Mouse (Mus musculus): ENCODE data around the gene Zp3. TPM values are rescaled to one million over a fixed set of nuclear protein-coding genes. Genes with fewer than 3 reads are reported as not detected.

Zp3 gene
- polyA plus RNA-seq (2015; fragmentation: Nextera tagmentation; extraction: Ambion mirVana): not detected in 2 replicates

- H3K27me3 ChIP-seq: no peaks in the 10 kb centered on the region
- 77% methylated on average over 8 of the region's 8 CpGs for WGBS
- no peak for ATAC-seq (ENCODE audit: insufficient number of reproducible peaks, insufficient read depth, low FRiP score, low TSS enrichment, low read depth)
Measured at GRCm38 (mm10) chr5:135979904-135980303, at the start of gene Zp3. Zp3 (plus strand) TSS chr5:135980099.

DNA sequence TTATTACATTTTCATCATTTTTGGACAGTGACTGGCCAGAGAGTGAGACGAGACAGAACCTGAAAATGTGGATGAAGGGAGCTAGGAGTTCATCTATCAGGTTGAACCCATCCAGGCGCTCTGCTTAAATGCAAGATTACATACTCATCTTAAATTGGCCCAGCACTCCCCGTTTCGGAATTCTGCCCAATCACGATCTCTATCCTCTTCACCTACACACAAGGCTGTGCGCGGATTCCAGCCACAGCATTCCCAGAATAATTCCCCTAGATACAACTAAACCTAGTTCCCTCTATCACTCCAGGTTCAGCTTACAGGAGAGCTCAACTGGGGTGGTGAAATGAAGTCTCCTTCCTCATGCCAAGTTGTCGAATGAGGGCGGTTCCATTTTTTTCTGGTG is 48.4 kb upstream of the Zp3 start:
- H3K4me1 ChIP-seq: peaks cover 36% of the 10 kb centered on the region
- no peaks in the 10 kb centered on the region for H3K9me3 ChIP-seq
- 89% methylated on average over 9 of the region's 9 CpGs for WGBS
- H3K36me3 ChIP-seq: peaks cover 49% of the 10 kb centered on the region
- no peak for ATAC-seq (ENCODE audit: insufficient number of reproducible peaks, insufficient read depth, low FRiP score, low TSS enrichment, low read depth)
- H3K27ac ChIP-seq: no peak overlapping the region
- no peak overlapping the region for H3K4me3 ChIP-seq
- H3K4me2 ChIP-seq: no peak overlapping the region
- no peak overlapping the region for H3K9ac ChIP-seq
- H3K27me3 ChIP-seq: no peaks in the 10 kb centered on the region

More at GRCm38 (mm10) chr5:135979904-135980303, at the start of gene Zp3:
- peaks cover 4% of the 10 kb centered on the region for H3K4me1 ChIP-seq
- no peaks in the 10 kb centered on the region for H3K9me3 ChIP-seq
- no peaks in the 10 kb centered on the region for H3K36me3 ChIP-seq
- no peak within 1 kb of the TSS for H3K4me2 ChIP-seq
- H3K27ac ChIP-seq: no peak within 1 kb of the TSS
- no peak within 1 kb of the TSS for H3K4me3 ChIP-seq
- no peak within 1 kb of the TSS for H3K9ac ChIP-seq

- Histone ChIP-seq H3K9ac (no peak overlapping the region), H3K4me2 (peak overlapping the region; percentile 67), H3K27ac (no peak overlapping the region), H3K27me3 (no peaks in the 10 kb centered on the region), H3K9me3 (no peaks in the 10 kb centered on the region), H3K36me3 (peaks cover 41% of the 10 kb centered on the region), H3K4me3 (peak overlapping the region; percentile 9; the same call in 1 of the 2 replicates), H3K4me1 (peaks cover 36% of the 10 kb centered on the region)
- 76% methylated on average over 2 of the region's 2 CpGs for WGBS
- ATAC-seq (ENCODE audit: insufficient number of reproducible peaks, insufficient read depth, low FRiP score, low TSS enrichment, low read depth): no peak
Measured at GRCm38 (mm10) chr5:135932359-135932758, 47.5 kb upstream of the Zp3 start.

GRCm38 (mm10) chr5:135933222-135933899 is 46.5 kb upstream of the Zp3 start:
- Histone ChIP-seq H3K9ac (peak overlapping the region; percentile 93), H3K4me2 (peak overlapping the region; percentile 67), H3K4me1 (peaks cover 36% of the 10 kb centered on the region), H3K4me3 (peak overlapping the region; percentile 95), H3K27me3 (no peaks in the 10 kb centered on the region), H3K9me3 (no peaks in the 10 kb centered on the region), H3K27ac (peak overlapping the region; percentile 93), H3K36me3 (peaks cover 31% of the 10 kb centered on the region)
- ATAC-seq (ENCODE audit: insufficient number of reproducible peaks, insufficient read depth, low FRiP score, low TSS enrichment, low read depth): no peak
- whole genome bisulfite sequencing: 8% methylated on average over 12 of the region's 12 CpGs

DNA sequence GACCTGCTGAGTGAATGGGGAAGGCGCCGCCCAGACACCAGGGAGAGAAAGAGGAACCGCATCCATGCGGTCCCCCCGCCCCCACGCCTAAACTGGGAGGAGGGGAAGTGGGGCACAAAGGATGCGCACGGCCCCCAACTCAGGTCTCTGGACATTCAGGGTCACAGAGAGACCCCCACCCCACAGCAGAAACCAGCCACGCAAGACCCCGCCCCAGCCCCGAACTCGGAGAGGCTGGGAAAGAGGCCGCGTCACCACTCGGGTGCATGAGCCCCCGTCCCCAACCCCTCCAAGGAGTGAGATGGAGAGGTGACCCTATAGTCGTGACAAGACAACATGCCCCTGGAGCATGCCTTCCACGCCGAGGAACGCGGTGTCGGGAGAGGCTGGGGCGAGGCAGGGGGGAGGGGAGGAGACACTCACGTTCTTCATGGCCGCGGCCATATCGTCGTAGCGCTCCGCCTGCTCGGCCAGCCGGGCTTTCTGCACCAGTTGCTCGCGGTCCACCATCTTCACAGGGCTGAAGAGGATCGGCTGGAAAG is 45.9 kb upstream of the Zp3 start:
- peak; percentile 50 for ATAC-seq (ENCODE audit: insufficient number of reproducible peaks, insufficient read depth, low FRiP score, low TSS enrichment, low read depth)
- Histone ChIP-seq H3K27ac (peak overlapping the region; percentile 93), H3K4me1 (peaks cover 36% of the 10 kb centered on the region), H3K9me3 (no peaks in the 10 kb centered on the region), H3K9ac (peak overlapping the region; percentile 93), H3K4me3 (peak overlapping the region; percentile 95), H3K36me3 (peaks cover 28% of the 10 kb centered on the region), H3K27me3 (no peaks in the 10 kb centered on the region), H3K4me2 (peak overlapping the region; percentile 67)
- WGBS: under 1% methylated on average over 34 of the region's 35 CpGs

- H3K27ac ChIP-seq: peak within 1 kb of the TSS; percentile 93
- H3K4me1 ChIP-seq: peaks cover 30% of the 10 kb centered on the region
- H3K9ac ChIP-seq: peak within 1 kb of the TSS; percentile 93
- peak within 1 kb of the TSS; percentile 95 for H3K4me3 ChIP-seq
- H3K9me3 ChIP-seq: no peaks in the 10 kb centered on the region
- no peaks in the 10 kb centered on the region for H3K27me3 ChIP-seq
- under 1% methylated on average over 48 of the region's 48 CpGs for WGBS
- peak; percentile 95 for ATAC-seq (ENCODE audit: insufficient number of reproducible peaks, insufficient read depth, low FRiP score, low TSS enrichment, low read depth)
- H3K36me3 ChIP-seq: peaks cover 22% of the 10 kb centered on the region
- peak within 1 kb of the TSS; percentile 67 for H3K4me2 ChIP-seq
Measured at GRCm38 (mm10) chr5:135934481-135935175, 45.3 kb upstream of the Zp3 start, which contains the start of gene Ywhag. Ywhag (minus strand) TSS chr5:135934616.

DNA sequence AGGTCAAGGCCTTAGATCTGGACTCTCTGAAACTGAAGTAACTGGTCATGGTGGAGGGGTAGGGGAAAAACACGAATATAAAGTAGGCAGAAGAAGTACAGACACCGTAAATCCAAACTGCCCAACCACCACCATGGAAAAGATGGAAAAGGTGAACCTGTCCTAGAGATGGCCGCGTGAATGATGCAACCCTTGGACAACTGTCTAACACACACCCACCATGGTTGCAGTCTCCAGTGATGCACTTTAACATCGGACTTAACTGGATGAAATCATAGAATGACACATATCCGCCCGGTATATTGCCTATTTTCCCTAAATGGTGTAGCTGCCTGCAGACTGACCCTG is 44.7 kb upstream of the Zp3 start:
- Histone ChIP-seq H3K4me1 (peaks cover 26% of the 10 kb centered on the region), H3K27me3 (no peaks in the 10 kb centered on the region), H3K4me3 (peak overlapping the region; percentile 95), H3K9ac (peak overlapping the region; percentile 93; the same call in 1 of the 2 replicates), H3K4me2 (peak overlapping the region; percentile 67), H3K36me3 (peaks cover 16% of the 10 kb centered on the region), H3K27ac (peak overlapping the region; percentile 93), H3K9me3 (no peaks in the 10 kb centered on the region)
- ATAC-seq (ENCODE audit: insufficient number of reproducible peaks, insufficient read depth, low FRiP score, low TSS enrichment, low read depth): peak; percentile 7; the same call in 1 of the 2 replicates
- 44% methylated on average over 7 of the region's 7 CpGs for WGBS

DNA sequence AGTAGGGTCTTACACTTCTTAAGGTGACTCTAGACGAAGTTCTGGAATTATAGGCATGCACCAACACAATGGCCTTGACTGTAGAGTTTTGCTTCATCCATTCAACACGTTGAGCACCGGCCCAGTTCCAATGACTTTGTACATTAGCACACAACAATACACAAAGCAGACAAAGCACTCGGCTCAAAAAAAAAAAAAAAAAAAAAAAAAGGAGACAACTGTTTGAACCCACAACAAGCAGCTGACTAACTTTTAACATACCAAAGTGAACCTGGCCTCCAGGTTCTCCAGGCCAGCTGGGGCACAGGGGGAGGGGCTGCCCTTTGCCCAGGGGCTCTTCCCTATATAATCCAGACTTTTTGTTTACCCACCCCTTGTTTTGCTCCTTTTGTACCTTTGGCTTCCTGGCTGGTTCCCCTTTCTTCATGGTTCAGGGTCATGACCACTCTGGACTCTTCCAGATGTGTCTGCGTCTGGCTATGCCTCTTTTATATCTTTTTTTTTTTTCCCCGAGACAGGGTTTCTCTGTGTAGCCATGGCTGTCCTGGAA is 44.2 kb upstream of the Zp3 start:
- Histone ChIP-seq H3K36me3 (peaks cover 11% of the 10 kb centered on the region), H3K27me3 (no peaks in the 10 kb centered on the region), H3K27ac (no peak overlapping the region), H3K4me1 (peaks cover 26% of the 10 kb centered on the region), H3K4me3 (no peak overlapping the region), H3K9ac (no peak overlapping the region), H3K4me2 (peak overlapping the region; percentile 67; the same call in 1 of the 2 replicates), H3K9me3 (no peaks in the 10 kb centered on the region)
- no peak for ATAC-seq (ENCODE audit: insufficient number of reproducible peaks, insufficient read depth, low FRiP score, low TSS enrichment, low read depth)
- WGBS: 74% methylated on average over 6 of the region's 6 CpGs

DNA sequence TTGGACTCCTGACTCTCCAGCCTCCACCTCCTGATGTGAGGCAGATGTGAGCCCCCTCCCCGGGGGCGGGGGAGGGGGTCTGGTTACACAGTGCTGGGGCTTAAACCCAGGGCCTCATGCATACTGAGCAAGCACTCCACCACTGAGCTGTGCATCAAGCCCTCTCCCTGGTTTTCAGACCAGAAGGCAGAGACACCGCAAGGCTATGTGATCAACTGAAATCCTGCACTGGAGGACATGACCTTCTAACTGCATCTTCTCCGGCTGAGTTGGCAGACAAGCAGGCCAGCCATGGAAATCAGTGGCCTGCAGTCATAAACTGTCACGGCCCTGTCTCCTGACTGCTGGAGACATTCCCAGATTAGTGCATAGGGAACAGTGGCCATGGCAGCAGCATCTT is 39.3 kb upstream of the Zp3 start:
- 48% methylated on average over 5 of the region's 5 CpGs for WGBS
- no peak overlapping the region for H3K4me3 ChIP-seq
- H3K9me3 ChIP-seq: no peaks in the 10 kb centered on the region
- H3K27me3 ChIP-seq: no peaks in the 10 kb centered on the region
- no peak overlapping the region for H3K27ac ChIP-seq
- H3K4me2 ChIP-seq: no peak overlapping the region
- ATAC-seq (ENCODE audit: insufficient number of reproducible peaks, insufficient read depth, low FRiP score, low TSS enrichment, low read depth): no peak
- no peaks in the 10 kb centered on the region for H3K36me3 ChIP-seq
- H3K9ac ChIP-seq: no peak overlapping the region
- H3K4me1 ChIP-seq: no peaks in the 10 kb centered on the region

GRCm38 (mm10) chr5:135942710-135943109 is 37.2 kb upstream of the Zp3 start:
- H3K9me3 ChIP-seq: no peaks in the 10 kb centered on the region
- no peak overlapping the region for H3K4me3 ChIP-seq
- no peaks in the 10 kb centered on the region for H3K27me3 ChIP-seq
- ATAC-seq (ENCODE audit: insufficient number of reproducible peaks, insufficient read depth, low FRiP score, low TSS enrichment, low read depth): no peak
- WGBS: 69% methylated on average over 6 of the region's 6 CpGs
- H3K4me2 ChIP-seq: no peak overlapping the region
- no peak overlapping the region for H3K9ac ChIP-seq
- no peaks in the 10 kb centered on the region for H3K36me3 ChIP-seq
- H3K27ac ChIP-seq: no peak overlapping the region
- peaks cover 5% of the 10 kb centered on the region; the same call in 1 of the 2 replicates for H3K4me1 ChIP-seq

DNA sequence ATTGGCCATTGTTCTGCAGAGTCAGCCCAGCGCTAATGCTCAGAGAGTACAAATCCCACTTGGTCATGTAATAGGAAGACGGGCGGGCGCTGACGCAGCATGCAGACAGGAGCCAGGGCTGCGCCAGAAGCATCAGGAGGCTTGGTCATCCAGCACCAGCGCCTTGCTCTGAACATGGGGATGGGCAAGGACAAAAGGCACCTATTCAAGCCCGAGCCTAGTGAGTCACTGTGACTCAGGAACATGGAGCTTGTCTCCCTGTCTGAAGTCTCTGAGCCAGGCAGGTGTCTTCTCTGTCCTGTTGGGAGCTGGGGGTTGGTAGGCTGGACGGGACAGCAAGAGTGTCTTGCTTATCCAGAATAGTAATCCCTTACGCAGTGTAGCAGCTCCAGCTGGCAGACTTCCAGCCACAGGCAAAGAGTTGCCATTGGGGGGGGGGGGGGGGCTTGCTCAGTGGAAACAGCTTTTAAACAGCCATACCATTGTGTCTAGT is 33.9 kb upstream of the Zp3 start:
- Histone ChIP-seq H3K4me2 (no peak overlapping the region), H3K4me1 (peaks cover 5% of the 10 kb centered on the region; the same call in 1 of the 2 replicates), H3K9ac (peak overlapping the region; percentile 27; the same call in 1 of the 2 replicates), H3K36me3 (no peaks in the 10 kb centered on the region), H3K9me3 (no peaks in the 10 kb centered on the region), H3K4me3 (no peak overlapping the region), H3K27me3 (no peaks in the 10 kb centered on the region), H3K27ac (no peak overlapping the region)
- WGBS: 55% methylated on average over 10 of the region's 10 CpGs
- peak; percentile 26; the same call in 1 of the 2 replicates for ATAC-seq (ENCODE audit: insufficient number of reproducible peaks, insufficient read depth, low FRiP score, low TSS enrichment, low read depth)

All from embryonic facial prominence, embryonic 13.5 days (tissue).